Mouse (Mus musculus) C2C12 (cell line): ENCODE measurements at regions not wholly inside any gene's neighbourhood (a gene's known extent, or its start where the extent isn't known, plus 50 kb on each side); places are given as distances from the start of the nearest gene placed in this dataset.

Experiments used
- H3K27me3 ChIP-seq: one replicate; pipeline ENCODE4 v1.6.1; 2011; ENCODE audit not compliant: control insufficient read depth, insufficient read depth, insufficient read length
- H3K36me3 ChIP-seq: one replicate; pipeline ENCODE4 v1.6.1; 2011; ENCODE audit not compliant: control insufficient read depth, insufficient read depth
- H3K4me3 ChIP-seq: one replicate; pipeline ENCODE4 v1.5.1; 2011; ENCODE audit warnings: mild to moderate bottlenecking, control low read depth; ENCODE audit not compliant: poor library complexity, insufficient read depth, severe bottlenecking
- H3K79me2 ChIP-seq: one replicate; pipeline ENCODE4 v1.6.1; 2011; ENCODE audit not compliant: control insufficient read depth, insufficient read depth
- H3K79me3 ChIP-seq: one replicate; pipeline ENCODE4 v1.6.1; 2011; ENCODE audit warnings: low read depth, control low read depth
- H3ac ChIP-seq: one replicate; pipeline ENCODE3; 2011; ENCODE audit warnings: low read depth; ENCODE audit not compliant: control insufficient read depth, insufficient read length
- CEBPB ChIP-seq: IDR thresholded peaks from one replicate; pipeline ENCODE4 v1.6.1; 2011; ENCODE audit warnings: low read depth, mild to moderate bottlenecking, control low read depth, moderate library complexity
- CTCF ChIP-seq: IDR thresholded peaks from one replicate; pipeline ENCODE4 v1.5.1; 2011; ENCODE audit not compliant: control insufficient read depth, insufficient read depth, insufficient read length
- FOSL1 ChIP-seq: IDR thresholded peaks from one replicate; pipeline ENCODE4 v1.8.0; 2011; ENCODE audit warnings: mild to moderate bottlenecking, low read length; ENCODE audit not compliant: poor library complexity, insufficient read depth, severe bottlenecking
- MAX ChIP-seq: IDR thresholded peaks from one replicate; pipeline ENCODE4 v1.6.1; 2011; ENCODE audit warnings: mild to moderate bottlenecking, control low read depth
- MYOD1 ChIP-seq: IDR thresholded peaks from one replicate; pipeline ENCODE4 v1.6.1; 2011; ENCODE audit warnings: low read depth; ENCODE audit not compliant: control insufficient read depth, insufficient read length
- MYOG ChIP-seq: IDR thresholded peaks from one replicate; pipeline ENCODE4 v1.6.1; 2011; ENCODE audit not compliant: control insufficient read depth, insufficient read length; ENCODE audit errors: extremely low read depth
- USF1 ChIP-seq: IDR thresholded peaks from one replicate; pipeline ENCODE4 v1.6.1; 2011; ENCODE audit warnings: low read depth, mild to moderate bottlenecking, control low read depth, moderate library complexity

GRCm38 (mm10) chr3:149090103-149090502, 99.7 kb upstream of the Adgrl2 start:
- Histone ChIP-seq H3ac (no peak overlapping the region), H3K27me3 (no peaks in the 10 kb centered on the region), H3K4me3 (no peak overlapping the region), H3K36me3 (no peaks in the 10 kb centered on the region), H3K79me3 (no peaks in the 10 kb centered on the region), H3K79me2 (no peaks in the 10 kb centered on the region)
- TF ChIP-seq MAX (no peak), FOSL1 (no peak), MYOG (no peak), USF1 (no peak), CTCF (no peak), MYOD1 (no peak), CEBPB (no peak)

- TF ChIP-seq CTCF (no peak), USF1 (no peak), MYOG (no peak), MAX (no peak), MYOD1 (no peak), CEBPB (no peak), FOSL1 (no peak)
- Histone ChIP-seq H3K4me3 (no peak overlapping the region), H3K79me2 (no peaks in the 10 kb centered on the region)
These were observed 98.3 kb upstream of the Adgrl2 start for GRCm38 (mm10) chr3:149088621-149089128.

GRCm38 (mm10) chr3:149087488-149087887, 97.1 kb upstream of the Adgrl2 start:
- H3K79me2 ChIP-seq = no peaks in the 10 kb centered on the region
- TF ChIP-seq FOSL1 (no peak), CTCF (no peak), CEBPB (no peak), MYOG (no peak), MYOD1 (no peak), USF1 (no peak), MAX (no peak)
- H3K4me3 ChIP-seq = no peak overlapping the region
- no peak overlapping the region for H3ac ChIP-seq
- H3K36me3 ChIP-seq = no peaks in the 10 kb centered on the region
- no peaks in the 10 kb centered on the region for H3K27me3 ChIP-seq
- no peaks in the 10 kb centered on the region for H3K79me3 ChIP-seq

More at GRCm38 (mm10) chr3:149088621-149089128, 98.3 kb upstream of the Adgrl2 start:
- Histone ChIP-seq H3ac (no peak overlapping the region), H3K79me3 (no peaks in the 10 kb centered on the region), H3K27me3 (no peaks in the 10 kb centered on the region), H3K36me3 (no peaks in the 10 kb centered on the region)

GRCm38 (mm10) chr3:149086704-149087103, 96.3 kb upstream of the Adgrl2 start:
- H3K4me3 ChIP-seq = no peak overlapping the region
- H3K79me3 ChIP-seq = no peaks in the 10 kb centered on the region
- no peaks in the 10 kb centered on the region for H3K36me3 ChIP-seq
- no peaks in the 10 kb centered on the region for H3K27me3 ChIP-seq
- H3K79me2 ChIP-seq = no peaks in the 10 kb centered on the region
- no peak for TF ChIP-seq MAX
- TF ChIP-seq CEBPB = no peak
- no peak for TF ChIP-seq FOSL1
- no peak for TF ChIP-seq MYOD1
- no peak for TF ChIP-seq MYOG
- no peak for TF ChIP-seq CTCF
- no peak overlapping the region for H3ac ChIP-seq

GRCm38 (mm10) chr3:149086086-149086485, 95.7 kb upstream of the Adgrl2 start:
- Histone ChIP-seq H3K27me3 (no peaks in the 10 kb centered on the region), H3K79me3 (no peaks in the 10 kb centered on the region), H3ac (no peak overlapping the region), H3K4me3 (no peak overlapping the region), H3K36me3 (no peaks in the 10 kb centered on the region), H3K79me2 (no peaks in the 10 kb centered on the region)
- TF ChIP-seq FOSL1 = no peak

GRCm38 (mm10) chr3:149084861-149085598, 94.7 kb upstream of the Adgrl2 start:
- TF ChIP-seq MAX (no peak), CEBPB (no peak), USF1 (no peak), FOSL1 (no peak), MYOG (no peak), CTCF (no peak), MYOD1 (no peak)
- Histone ChIP-seq H3K36me3 (no peaks in the 10 kb centered on the region), H3K79me3 (no peaks in the 10 kb centered on the region), H3ac (no peak overlapping the region), H3K79me2 (no peaks in the 10 kb centered on the region), H3K4me3 (no peak overlapping the region), H3K27me3 (no peaks in the 10 kb centered on the region)
